Mouse (Mus musculus) left cerebral cortex, adult 8-10 months (tissue): ENCODE results near the gene Prtn3. TPM values are rescaled to one million over a fixed set of nuclear protein-coding genes. Genes with fewer than 3 reads are reported as not detected.

Source experiments
- DNase-seq, 2 experiments: peaks; one replicate each; pipeline ENCODE4 v3.0.0; 2022; ENCODE audit warnings: low spot score in 2 of 2
- total RNA-seq, 4 experiments: library from RNA; stranded (reverse); gene quantifications; 2 replicates each; pipeline ENCODE4 v1.2.4; 2022

Gene Prtn3
- total RNA-seq, 4 experiments from 2014 or later: 2.4 to 3.2 (median 2.7) TPM

- no peak for DNase-seq
These were observed 19.3 kb upstream of the Prtn3 start for GRCm38 (mm10) chr10:79854801-79855541.

GRCm38 (mm10) chr10:79855558-79856184 is 18.6 kb upstream of the Prtn3 start:
- no peak for DNase-seq

- no peak for DNase-seq
These were observed 18.0 kb upstream of the Prtn3 start for GRCm38 (mm10) chr10:79856280-79856679.

GRCm38 (mm10) chr10:79856704-79857451 is 17.4 kb upstream of the Prtn3 start:
- DNase-seq: no peak

GRCm38 (mm10) chr10:79857452-79857811 is 16.8 kb upstream of the Prtn3 start:
- no peak for DNase-seq

- no peak for DNase-seq
These were observed 16.4 kb upstream of the Prtn3 start for GRCm38 (mm10) chr10:79857894-79858293.

GRCm38 (mm10) chr10:79858416-79859074 is 15.7 kb upstream of the Prtn3 start:
- DNase-seq: peak in 1 of 2 experiments; percentile 84

GRCm38 (mm10) chr10:79859116-79859515 is 15.2 kb upstream of the Prtn3 start:
- DNase-seq: no peak

GRCm38 (mm10) chr10:79860079-79860911 is 14.0 kb upstream of the Prtn3 start:
- DNase-seq: no peak

- no peak for DNase-seq
These were observed 12.8 kb upstream of the Prtn3 start for GRCm38 (mm10) chr10:79861230-79862048.

GRCm38 (mm10) chr10:79862049-79862788 is 12.1 kb upstream of the Prtn3 start:
- no peak for DNase-seq

GRCm38 (mm10) chr10:79862925-79863324 is 11.4 kb upstream of the Prtn3 start:
- DNase-seq: no peak

- DNase-seq: no peak
These were observed 9.7 kb upstream of the Prtn3 start for GRCm38 (mm10) chr10:79864351-79865188.

- DNase-seq: no peak
These were observed 9.1 kb upstream of the Prtn3 start for GRCm38 (mm10) chr10:79865189-79865601.

- no peak for DNase-seq
These were observed 8.4 kb upstream of the Prtn3 start for GRCm38 (mm10) chr10:79865801-79866295.

- DNase-seq: no peak
These were observed 7.7 kb upstream of the Prtn3 start for GRCm38 (mm10) chr10:79866601-79867000.

- DNase-seq: no peak
These were observed 2.4 kb upstream of the Prtn3 start for GRCm38 (mm10) chr10:79871845-79872244.

- DNase-seq: no peak
These were observed 1.4 kb upstream of the Prtn3 start for GRCm38 (mm10) chr10:79872862-79873261.
